In the genomic region with DNA sequence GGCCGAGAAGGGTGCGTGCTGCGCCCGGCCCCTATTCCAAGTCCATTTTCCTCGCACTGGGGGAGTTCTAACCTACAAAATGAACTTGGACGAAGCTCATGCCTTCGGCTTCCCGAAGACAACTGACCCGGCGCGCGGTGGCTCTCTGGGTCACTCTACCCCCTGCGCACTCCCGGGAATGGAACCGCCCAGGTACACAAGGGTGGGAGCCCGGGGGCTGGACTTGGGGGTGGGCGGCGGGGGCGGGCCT, we compare ENCODE assay signal across 8 mouse cellular contexts. TPM values are rescaled to one million over a fixed set of nuclear protein-coding genes. Genes with fewer than 3 reads are reported as not detected.
DNase-seq lines count a peak whose midpoint lies in the region; ATAC-seq and TF ChIP-seq lines count a peak whose summit lies in the region.

Gene Lsr (minus strand): TSS at position 214 of the 250 bp plus-strand sequence.

- peaks cover 19% of the 10 kb centered on the region for H3K4me1 ChIP-seq in hindbrain, embryonic 10.5 days (replicated peaks)
- H3K4me1 ChIP-seq in lung, postnatal 0 days (ENCODE audit: insufficient read depth, low read depth, low read length) = peaks cover 5% of the 10 kb centered on the region; the same call in 1 of the 2 replicates

- peak within 1 kb of the TSS; percentile 46 for H3K9ac ChIP-seq in lung, postnatal 0 days (replicated peaks; ENCODE audit: low read depth)

- DNase-seq in left cerebral cortex, postnatal 10 days (ENCODE audit: extremely low spot score in 1 of 2, low spot score in 2 of 2) = peak in 1 of 2 experiments; percentile 80
- DNase-seq in left cerebral cortex, adult 18-20 months (ENCODE audit: low spot score in 2 of 2) = no peak
- peak; percentile 67 for DNase-seq in embryo, embryonic 11 days
- peak; percentile 51 for DNase-seq in hindbrain, embryonic 10.5 days (ENCODE audit: low spot score)
- DNase-seq in lung, postnatal 0 days (ENCODE audit: low spot score) = peak; percentile 88
- DNase-seq in B cell, adult 2 months = no peak
- DNase-seq in cerebellum, adult 9-11 months = no peak
- DNase-seq in frontal cortex, postnatal 14 days (ENCODE audit: low spot score in 2 of 2) = no peak

- H3K27me3 ChIP-seq in hindbrain, embryonic 10.5 days (ENCODE audit: insufficient read depth, poor library complexity, severe bottlenecking) = peaks cover 21% of the 10 kb centered on the region
- no peaks in the 10 kb centered on the region for H3K27me3 ChIP-seq in lung, postnatal 0 days (replicated peaks; ENCODE audit: insufficient read depth, low read length)

- intact Hi-C loops in left cerebral cortex, postnatal 10 days (cut with DNase I) = no loop called here

- peak; percentile 91 for ATAC-seq in lung, postnatal 0 days

- peaks cover 21% of the 10 kb centered on the region for H3K36me3 ChIP-seq in hindbrain, embryonic 10.5 days
- H3K36me3 ChIP-seq in lung, postnatal 0 days (ENCODE audit: insufficient read depth, low read length) = no peaks in the 10 kb centered on the region

- peak within 1 kb of the TSS; percentile 65 for H3K4me2 ChIP-seq in lung, postnatal 0 days (replicated peaks; ENCODE audit: low read depth, low read length)

- no peak for TF ChIP-seq EP300 in lung, postnatal 0 days (IDR thresholded peaks at IDR 0.05)

- no peaks in the 10 kb centered on the region for H3K9me3 ChIP-seq in hindbrain, embryonic 10.5 days
- H3K9me3 ChIP-seq in lung, postnatal 0 days (ENCODE audit: low read length) = no peaks in the 10 kb centered on the region

- 0% methylated on average over 19 of the region's 19 CpGs for WGBS in hindbrain, embryonic 10.5 days
- WGBS in lung, postnatal 0 days = 0% methylated on average over 19 of the region's 19 CpGs

- no peak for TF ChIP-seq CTCF in lung, postnatal 0 days (IDR thresholded peaks at IDR 0.05)

- peak within 1 kb of the TSS; percentile 55 for H3K4me3 ChIP-seq in hindbrain, embryonic 10.5 days
- peak within 1 kb of the TSS; percentile 49 for H3K4me3 ChIP-seq in lung, postnatal 0 days (ENCODE audit: low read depth, low read length)

- peak within 1 kb of the TSS; percentile 84 for H3K27ac ChIP-seq in hindbrain, embryonic 10.5 days
- peak within 1 kb of the TSS; percentile 94 for H3K27ac ChIP-seq in lung, postnatal 0 days (ENCODE audit: low read length)

RNA-seq across cellular contexts. Expression of gene Lsr, which starts in this region (rescaled TPM):
- total RNA-seq in left cerebral cortex, postnatal 10 days (2021) = 10 to 100 TPM; 10.2 to 12.6 TPM
- total RNA-seq in left cerebral cortex, adult 18-20 months (2021) = 10 to 100 TPM in 1 of 2 experiments, 1 to 10 TPM in 1; 8.2 to 10.7 TPM
- polyA plus RNA-seq in hindbrain, embryonic 10.5 days (2016; fragmentation: Nextera tagmentation; extraction: Ambion mirVana) = 21.2 and 29.8 TPM in 2 replicates
- 53.8 and 57.9 TPM in 2 replicates for polyA plus RNA-seq in lung, postnatal 0 days (2015; fragmentation: Nextera tagmentation; extraction: Ambion mirVana)

Comparison
In these comparisons a context has a peak if more than half of its experiments do, and no peak if none do; other contexts are left out.
1. DNase-seq: peak in embryo, embryonic 11 days (single experiment), hindbrain, embryonic 10.5 days (single experiment) and lung, postnatal 0 days (single experiment); none in left cerebral cortex, adult 18-20 months (0 of 2), B cell, adult 2 months (0 of 2), cerebellum, adult 9-11 months (single experiment) and frontal cortex, postnatal 14 days (0 of 2).